Mouse (Mus musculus) urinary bladder, postnatal 36 days (tissue): ENCODE measurements at regions not wholly inside any gene's neighbourhood (a gene's known extent, or its start where the extent isn't known, plus 50 kb on each side); places are given as distances from the start of the nearest gene placed in this dataset.

Experiments
- DNase-seq, 2 experiments: peaks; one replicate each; pipeline ENCODE4 v3.0.0; 2022; ENCODE audit warnings: low spot score in 2 of 2, mixed read lengths in 1 of 2

DNA sequence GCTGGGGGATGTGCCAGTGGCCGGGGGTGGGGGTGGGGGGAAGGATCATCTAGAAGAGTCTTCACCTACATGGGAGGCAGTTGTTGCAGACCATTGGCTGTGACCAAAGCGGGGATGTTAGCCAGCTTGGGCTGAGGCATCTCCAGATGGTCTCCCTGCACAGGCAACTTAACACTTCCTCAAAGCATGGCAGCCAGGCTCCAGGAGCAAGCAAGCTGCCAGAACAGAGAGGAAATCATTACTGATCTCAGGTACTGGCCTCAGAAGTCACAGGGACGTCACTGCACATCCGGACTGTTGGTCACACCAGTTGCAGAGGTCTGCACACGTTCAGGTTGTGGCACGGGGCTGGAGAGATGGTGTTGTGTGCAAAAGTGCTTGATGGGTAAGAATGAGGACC is 321.1 kb upstream of the Tbx3 start:
- DNase-seq = no peak

DNA sequence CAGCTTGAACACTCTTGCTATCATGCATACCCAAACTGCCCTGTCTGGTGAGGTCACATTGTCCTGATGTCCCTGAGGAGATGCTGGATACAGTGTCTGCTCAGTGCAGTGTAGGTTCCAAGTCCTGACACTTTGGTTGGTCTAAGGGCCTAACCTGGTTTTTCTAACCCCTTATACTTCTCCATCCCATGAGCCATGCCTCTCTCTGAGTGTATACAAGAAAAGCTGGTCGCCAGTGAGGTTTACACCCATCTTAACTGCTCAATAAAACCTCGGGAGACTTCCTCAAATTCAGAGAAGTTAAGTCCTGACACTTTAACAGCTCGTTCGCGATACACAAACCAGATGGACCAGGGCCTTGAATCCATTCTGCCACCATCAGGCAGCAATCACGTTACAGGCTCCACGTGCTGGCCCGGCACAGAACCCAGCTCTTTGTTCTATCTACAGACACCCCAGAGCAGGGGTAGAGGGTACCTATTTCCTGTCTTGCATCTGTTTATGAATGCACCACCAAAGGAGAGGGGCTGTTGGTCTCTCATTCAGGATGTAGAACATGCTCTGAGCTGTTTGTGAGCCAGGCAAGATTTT is 320.0 kb upstream of the Tbx3 start:
- DNase-seq = no peak

DNA sequence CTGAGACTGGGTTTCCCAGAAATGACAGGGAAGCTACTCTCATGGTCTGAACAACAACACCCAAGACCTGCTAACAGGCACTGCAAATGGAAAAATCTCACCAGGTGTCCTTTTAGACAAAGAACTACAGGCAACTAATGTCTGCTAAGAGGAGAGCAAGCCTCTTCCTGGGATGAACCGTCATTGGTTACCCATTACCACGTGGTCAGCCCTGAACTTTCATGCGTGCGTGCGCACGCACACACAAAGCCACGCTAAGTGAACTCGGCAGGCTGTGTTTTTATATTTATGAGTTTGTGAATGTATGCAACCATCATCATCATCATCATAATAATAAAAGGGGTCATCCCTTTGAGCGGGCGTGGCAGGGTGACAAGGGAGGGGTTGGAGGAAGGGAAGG is 315.0 kb upstream of the Tbx3 start:
- DNase-seq = no peak

DNA sequence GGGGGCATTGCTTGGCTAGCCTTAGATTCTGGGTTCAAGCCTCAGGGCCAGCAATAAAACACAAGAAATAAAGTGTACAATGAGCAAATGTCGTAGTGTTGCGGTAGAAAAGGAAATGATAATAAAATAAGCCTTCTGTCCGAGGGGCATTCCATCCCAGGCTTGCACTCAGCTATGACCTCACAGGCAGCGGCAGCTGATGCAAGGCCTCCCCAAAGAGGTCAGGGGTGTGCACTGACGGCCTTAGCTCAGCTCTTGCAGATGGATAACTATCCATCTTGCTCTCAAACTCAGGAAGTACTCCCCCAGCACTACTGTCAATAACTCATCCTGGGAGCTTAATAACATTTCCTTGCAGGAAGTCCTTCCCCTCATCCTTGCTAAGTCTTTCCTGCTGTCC is 314.4 kb upstream of the Tbx3 start:
- no peak for DNase-seq

DNA sequence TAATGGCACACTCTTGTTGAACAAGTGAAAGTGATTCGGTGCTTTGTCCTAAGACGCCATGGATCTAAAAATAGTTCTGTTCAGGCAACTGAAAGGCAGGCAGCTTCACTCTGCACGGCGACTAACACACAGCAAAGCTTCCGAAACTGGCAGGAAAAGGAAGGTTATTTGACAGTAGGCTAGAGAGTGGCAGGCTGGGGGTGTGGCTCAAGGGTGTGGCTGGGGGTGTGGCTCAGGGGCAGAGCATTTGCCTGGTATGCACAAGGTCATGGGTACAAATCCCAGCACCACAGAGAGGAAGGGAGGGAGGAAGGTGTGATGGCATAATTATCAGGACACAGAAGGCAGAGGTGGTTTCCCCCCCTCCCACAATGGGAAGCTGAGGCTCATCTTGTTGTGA is 310.8 kb upstream of the Tbx3 start:
- DNase-seq = no peak

DNA sequence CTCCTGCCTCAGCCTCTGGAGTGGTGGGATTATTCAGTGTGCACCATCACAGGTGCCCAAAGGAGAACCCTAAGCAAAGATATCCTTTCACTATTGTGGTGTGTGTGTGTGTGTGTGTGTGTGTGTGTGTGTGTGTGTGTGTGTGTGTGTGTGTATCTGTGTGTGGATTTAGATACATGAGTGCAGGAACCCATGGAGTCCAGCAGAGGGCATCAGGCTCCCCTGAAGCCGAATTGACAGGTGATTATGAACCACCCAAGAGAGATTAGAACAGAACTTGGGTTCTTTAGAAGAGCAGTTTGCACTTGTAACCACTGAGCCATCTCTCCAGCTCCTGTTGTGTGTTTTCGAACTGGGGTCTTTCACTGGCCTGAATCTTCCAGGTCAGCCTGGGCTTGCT is 310.1 kb upstream of the Tbx3 start:
- no peak for DNase-seq

DNA sequence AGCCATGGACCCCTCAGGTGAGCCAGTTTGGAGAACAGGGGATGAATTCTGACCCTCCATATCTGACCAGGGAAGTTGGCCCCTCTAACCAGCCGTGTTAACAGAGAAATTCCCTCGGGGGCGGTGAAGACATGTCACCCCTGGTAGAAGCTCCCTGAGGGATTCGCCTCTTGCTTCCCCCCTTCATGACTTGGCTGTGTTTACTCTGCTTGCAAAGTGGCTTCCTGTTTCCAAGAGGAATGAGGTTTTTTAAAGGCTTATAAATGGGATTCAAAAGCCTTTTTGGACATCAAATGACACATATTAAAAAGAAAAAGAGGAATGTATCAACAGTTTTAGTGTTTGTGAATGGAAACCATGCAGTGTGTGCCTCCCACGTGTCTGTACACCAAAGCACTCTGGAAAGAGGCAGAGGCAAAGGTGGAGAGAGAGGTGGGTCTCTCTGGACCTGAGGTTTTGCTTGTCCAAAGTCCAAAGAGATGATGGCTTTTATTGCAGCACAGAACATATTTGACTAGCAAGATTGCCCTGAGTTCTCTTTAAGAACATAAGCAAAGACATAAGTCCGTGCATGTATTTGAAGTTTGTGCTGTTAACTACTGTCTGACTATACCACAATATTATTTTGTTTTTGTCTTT is 308.9 kb upstream of the Tbx3 start:
- no peak for DNase-seq

DNA sequence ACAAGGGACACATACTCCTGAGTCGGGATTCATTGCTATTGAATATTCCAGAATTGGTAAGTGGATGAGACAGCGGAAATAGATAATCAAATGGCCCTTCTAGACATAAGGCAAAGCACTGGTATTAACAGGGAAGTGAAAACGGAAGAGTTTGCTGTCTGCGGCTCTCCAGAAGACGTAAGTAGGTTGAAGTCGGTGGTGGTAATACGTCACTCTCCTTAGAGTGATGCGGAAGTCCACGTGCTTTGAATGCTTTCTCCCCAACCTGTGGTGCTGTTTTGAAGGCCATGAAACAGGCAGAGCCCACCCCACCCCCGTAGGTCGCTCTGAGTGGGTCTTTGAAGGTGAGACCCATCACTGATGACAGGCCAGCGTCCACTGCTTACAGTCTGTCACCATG is 308.0 kb upstream of the Tbx3 start:
- DNase-seq = no peak

DNA sequence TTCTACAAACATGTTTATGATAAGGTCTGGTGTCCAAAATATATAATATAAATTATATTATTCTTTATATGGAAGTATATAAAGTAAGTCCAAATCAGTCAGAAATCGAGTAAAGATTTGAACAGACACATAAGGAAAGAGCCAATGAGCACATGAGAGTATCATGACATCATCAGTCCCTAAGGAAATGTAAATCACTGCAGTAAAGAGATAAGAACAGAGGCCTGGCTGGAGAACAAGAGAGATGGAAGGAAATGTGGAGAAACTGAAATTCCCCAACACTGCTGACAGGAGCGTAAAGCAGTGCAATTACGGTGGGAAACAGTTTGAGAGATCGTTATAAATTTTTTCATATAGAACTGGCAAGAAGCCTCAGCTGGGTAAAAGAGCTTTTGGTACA is 306.2 kb upstream of the Tbx3 start:
- DNase-seq = no peak

DNA sequence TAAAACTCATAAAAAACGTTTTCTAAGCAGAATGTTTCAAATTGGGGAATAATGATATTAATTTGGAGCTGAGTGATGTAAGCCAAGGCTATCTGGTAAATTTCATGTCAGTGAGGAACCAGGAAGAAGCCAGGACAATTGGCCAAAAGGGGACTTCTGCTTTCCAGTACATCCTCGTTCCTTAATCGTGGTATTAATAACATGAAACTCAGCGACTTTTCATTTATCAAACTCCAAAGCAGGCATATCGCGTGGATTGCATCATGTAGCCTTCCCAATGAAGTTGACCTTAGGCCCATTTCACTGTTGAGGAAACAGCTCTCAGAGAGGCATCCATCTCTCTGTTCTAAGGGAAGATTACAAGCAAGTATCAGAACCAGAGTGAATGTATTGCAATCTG is 305.3 kb upstream of the Tbx3 start:
- DNase-seq = no peak

DNA sequence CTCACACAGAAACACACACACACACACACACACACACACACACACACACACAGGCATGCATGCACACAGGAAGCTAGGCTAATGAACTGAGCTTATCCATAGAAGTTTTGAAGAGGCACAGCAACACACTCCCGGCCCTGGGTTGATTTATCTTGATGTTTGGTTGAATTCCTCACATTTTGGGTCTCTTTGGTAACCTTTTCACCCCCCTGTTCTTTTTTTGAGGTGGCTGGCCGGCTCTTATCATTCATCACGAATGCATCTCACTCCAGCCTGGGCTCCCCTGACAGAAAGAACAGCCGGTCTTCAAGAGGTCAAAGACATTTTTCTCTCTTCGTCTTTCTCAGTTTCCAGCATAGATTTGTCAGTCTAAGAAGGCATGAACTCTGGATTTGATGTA is 304.2 kb upstream of the Tbx3 start:
- DNase-seq = no peak

DNA sequence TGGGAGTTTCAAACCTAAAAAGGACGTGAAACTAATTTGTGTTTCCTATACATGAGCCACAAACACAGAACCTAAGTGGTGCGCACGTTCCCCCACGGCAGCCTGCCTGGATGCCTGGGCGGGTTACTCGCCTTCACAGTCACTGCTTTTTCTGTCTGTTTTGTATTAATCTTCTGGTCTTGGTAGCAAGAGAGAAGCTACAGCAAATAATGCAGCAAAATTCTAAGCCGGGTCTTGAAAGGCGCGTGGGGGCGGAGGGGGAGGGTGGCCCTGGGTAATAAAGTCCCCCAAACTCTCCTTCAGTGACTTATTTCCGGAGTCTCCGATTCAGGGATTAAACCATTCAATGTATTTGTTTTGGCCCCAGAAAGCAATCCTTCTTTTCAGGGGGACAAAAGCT is 300.0 kb upstream of the Tbx3 start:
- DNase-seq = no peak

DNA sequence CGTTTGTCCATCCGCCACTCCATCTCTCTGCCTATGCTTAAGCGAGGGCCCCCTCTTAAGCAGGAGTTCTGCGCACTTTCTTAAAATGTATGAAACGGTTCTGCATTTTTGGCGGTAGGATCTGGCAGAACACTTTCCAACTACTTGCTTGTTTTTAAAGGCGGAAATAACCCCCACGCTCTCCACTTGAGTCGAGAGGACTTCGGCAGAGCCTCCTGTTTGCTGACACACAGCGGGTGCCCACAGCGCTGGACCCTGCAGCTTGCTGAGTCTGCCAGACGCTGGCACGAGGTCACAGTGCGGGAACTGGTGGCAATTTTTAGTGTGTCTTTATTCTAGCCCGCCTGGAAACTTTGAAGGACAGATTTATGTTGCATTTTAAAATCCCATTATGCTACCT is 299.5 kb upstream of the Tbx3 start:
- DNase-seq = no peak

DNA sequence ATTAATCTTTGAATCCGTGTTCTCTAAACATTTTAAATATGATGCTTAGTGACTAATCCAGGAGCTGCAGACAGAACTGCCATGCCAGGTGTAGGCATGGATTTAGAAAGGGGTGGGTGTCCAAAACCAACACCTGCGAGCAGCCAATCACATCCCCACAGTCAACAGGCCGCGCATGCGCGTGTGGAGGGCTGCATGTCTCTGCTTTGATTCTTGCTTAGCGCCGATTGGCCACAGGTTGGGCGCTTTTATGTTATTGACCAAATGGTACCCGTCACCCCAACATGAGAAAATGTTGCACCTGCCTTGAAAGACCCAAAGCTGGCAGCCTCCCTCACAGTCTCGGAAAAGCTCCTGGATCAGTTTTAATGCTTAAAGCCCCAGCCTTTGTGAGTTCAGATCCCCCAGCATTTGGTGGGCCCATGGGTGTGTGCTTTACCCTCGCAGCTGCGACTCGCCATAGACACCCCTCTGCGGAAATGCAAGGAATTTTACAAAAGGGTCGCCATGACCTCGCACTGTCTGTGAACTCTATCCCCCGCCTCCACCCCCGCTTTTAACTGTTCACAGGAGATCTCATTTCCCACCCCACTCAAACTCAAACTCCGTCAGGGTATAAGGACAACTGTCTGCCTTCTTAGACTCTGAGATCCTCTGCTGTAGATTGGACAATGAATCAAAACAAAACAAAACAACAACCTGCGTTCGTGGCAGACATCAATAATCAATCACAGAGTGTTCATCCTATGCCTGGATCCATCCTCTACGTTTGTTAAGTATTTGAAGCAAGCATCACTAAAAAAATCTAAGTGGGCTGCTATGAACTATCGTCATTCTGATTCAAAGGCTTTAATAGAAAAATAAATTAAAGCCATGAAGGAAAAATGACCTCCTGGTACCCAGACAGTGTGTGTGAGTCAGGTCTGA is 296.4 kb upstream of the Tbx3 start:
- DNase-seq = no peak

DNA sequence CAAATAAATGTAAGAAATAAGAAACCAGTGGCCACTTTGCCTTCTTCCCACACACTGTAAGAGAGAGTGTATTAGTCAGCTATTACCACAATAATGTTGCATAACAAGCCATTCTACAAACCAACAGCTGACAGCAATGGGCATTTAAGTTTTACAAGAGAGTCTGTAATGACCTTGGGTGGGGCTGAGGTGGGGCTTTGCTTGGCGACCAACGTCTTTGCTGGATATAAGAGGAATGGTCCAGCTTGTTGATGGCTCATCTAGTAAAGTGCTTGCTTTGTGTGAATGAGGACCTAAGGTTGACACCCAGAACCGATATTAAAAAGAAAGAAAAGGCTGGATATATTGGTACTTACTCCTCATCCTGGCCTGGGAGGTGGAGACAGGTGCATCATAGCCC is 295.6 kb upstream of the Tbx3 start:
- no peak for DNase-seq

DNA sequence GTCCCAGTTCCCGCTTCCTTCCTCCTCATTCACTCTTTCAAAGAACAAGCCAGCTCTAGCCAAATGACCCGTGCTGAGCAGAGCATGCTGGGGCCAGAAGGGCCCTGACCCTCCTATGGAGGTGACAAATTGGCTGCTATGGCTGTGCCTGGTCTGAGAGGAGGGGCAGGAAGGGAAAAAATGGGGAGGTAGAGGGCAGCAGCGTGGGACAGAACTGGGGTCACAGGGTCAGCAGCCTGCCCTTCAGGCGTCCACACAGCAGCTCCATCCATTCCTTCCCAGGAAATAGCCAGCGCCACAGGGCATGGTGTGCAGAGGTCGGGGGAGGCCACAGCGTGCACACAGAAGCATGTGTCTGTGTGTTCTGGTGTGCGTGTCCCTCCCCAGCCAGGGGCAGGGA is 292.2 kb upstream of the Tbx3 start:
- no peak for DNase-seq

DNA sequence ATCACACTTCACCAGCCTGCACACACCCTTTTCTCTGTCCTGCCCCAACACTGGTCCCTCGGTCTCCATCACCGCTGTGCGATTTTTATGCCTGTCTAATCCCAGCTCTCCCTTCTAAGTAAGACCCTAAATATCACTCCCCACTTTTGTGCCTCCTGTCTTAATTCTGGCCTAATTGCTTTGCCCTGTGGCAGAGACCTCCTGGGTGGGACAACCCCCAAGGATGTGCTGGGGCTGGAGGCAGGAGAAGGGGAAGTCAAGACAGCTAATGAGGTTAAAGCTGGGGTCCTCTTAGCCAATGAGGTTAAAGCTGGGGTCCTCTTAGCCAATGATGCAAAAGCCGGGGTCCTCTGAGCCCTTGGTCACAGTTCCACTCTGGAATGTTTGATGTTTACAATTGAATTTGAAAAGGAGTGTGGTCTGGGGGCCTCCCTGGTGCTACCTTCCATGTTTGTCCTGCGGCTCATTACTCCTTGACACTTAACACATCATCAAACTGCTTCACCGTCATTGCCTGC is 290.5 kb upstream of the Tbx3 start:
- DNase-seq = no peak

DNA sequence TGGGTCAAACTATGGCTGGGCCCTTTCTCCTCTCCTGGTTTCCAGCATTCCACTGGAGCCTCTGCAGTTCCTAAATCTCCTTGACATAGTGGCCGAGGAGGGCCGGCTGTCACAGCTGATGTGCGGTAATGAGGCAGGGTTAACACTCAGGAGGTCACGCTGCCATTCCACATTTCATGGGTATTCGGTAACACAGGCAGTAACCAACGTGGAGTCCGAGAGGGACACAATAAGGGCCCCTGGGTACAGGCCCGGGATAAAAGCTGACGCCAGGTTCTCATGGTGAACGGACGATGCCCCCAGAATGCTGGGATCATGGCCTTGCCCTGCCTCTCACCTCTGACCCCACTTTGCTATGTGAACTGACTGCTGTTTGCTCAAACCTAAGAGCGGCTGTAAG is 289.0 kb upstream of the Tbx3 start:
- no peak for DNase-seq

DNA sequence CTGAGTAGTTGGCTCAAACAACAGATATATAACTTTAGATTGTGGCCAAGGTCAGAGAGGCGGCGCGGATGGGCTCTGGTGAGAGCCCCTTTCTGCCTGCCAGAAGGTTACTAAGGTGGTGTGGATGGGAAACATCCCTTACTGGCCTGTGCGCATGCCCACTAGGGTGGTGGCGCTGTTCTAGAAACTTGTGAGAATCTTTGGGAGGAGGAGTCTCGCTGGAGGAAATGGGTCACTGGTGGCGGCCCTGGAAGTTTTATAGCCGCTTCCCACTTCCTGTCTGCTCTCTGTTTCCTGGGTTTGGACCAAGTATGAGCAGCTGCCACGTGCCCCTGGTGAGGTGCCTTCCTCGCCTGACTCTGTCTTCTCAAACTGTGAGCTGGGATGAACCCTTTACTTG is 285.0 kb upstream of the Tbx3 start:
- no peak for DNase-seq

DNA sequence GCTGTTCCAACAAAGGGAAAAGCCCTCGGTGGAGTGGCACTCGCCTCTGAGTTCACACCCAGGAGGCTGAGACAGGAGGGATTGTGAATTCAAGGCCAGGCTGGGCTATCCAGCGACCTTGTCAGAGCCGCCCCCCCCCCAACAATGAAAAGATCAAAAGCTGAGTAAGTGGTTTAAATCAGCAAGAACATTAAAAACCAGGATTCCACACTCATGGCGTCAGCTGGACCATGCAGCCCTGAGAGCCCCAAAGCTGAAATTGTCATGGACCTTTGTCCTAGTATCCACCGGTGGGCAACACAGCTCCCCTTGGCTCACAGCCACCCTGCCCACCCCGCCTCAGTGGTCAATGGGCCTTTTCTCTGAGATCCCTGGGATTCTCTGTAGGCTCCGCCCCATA is 283.6 kb upstream of the Tbx3 start:
- DNase-seq = no peak

DNA sequence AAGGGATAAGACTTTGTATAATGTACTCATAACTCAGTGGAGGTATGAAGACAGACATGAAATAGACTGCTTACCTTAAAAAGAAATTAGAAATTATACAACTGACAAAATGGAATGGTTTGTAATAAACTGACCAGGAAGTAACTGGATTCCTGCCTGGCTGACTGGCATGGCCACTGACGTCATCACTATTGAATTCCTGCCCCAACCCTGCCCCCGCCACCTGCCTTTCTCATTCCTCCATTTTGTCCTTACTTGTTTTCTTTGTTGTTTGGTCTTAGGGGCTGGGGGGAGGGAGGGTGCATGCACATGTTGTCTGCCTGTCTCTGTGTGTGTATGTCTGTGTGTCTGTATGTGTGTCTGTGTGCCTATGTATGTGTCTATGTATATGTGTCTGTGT is 283.2 kb upstream of the Tbx3 start:
- no peak for DNase-seq

DNA sequence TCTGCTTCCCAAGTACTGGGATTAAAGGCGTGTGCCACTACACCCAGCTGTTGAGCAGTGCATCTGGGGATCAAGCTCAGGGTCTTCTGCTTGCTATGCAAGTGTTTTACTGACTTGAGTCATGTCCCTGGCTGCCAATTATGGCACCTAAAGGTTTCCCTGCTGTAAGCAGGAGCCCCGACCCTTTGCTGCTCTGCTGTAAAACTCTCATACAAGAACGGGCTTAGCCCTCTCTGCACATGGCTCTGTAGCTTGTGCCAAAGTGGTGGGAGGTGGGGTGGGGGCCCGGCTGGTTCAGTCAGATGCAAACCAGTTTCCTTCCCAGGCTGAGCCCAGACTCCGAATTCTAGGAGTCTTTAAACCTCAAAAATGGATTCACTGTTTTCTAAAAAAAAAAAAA is 281.6 kb upstream of the Tbx3 start:
- DNase-seq = no peak

DNA sequence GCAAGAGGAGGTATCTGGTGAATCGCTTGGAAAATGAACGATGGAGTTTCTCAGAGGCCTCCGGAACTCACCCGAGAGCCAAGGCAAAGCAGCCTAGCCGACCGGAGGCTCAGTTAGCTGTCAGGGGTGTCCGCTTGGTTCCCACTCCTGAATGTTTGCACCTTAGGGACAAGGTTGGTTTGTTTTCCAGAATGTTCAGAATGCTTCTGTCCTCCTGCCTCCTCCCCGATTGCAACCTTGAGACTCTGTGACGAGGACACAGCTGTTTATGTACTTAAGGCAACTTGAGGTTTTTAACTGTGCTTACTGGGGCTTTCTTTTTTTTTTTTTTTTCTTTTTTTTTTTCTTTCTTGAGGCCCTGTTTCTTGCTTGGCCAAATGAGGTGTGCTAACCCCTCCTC is 281.1 kb upstream of the Tbx3 start:
- no peak for DNase-seq
